Mouse (Mus musculus): ENCODE results near the gene Snx30.

The Snx30 gene

DNA sequence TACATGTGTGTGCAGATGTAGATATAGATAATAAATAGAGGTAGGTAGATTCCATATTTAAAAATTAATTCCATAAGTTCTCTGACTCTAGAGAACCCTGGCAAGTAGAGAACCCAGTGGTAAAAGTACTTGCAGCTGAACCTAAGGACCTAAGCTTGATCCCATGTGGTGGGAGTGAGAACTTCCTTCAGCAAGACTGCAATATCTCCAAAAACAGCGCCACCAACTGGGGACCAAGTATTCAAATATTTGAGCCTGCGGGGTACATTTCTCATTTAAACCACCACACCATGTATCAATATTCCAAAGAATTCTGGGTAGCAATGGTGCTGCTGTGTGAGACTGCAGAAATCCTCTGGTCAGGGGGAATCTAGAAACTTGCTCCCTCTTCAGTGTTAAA is 11.5 kb upstream of the Snx30 start:
- DNase-seq (ENCODE audit: low read depth, low spot score) = no peak

DNA sequence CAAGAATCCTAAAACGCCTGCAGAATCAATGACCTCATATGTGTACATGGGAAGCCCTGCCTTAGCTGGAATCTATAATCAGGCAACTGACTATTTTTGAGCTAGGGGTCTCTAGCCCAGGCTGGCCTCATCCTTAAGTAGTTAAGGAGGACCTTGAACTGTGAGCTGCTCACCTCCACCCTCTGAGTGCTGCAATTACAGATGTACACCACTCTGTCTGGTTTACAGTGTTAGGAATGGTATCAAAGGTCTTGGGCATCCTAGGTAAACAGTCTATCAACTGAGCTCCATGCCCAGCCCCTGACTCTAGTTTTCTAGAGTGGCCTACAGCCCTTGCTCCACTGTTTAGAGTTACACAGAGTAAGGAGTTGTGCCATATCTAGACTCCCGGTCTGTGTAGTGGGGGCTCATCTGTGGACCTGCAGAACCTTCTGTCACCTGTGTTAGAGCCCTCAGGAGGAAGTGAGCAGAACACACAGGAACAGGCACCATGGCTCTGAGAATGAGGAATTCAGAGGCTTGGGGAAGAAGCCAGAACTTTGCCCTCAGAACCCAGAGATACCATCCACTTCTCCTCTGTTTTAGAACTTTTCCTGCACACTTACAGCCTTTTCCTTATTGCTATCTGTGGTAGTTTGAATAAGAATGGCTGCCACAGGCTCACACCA is 9.7 kb upstream of the Snx30 start:
- no peak for DNase-seq (ENCODE audit: low read depth, low spot score)

DNA sequence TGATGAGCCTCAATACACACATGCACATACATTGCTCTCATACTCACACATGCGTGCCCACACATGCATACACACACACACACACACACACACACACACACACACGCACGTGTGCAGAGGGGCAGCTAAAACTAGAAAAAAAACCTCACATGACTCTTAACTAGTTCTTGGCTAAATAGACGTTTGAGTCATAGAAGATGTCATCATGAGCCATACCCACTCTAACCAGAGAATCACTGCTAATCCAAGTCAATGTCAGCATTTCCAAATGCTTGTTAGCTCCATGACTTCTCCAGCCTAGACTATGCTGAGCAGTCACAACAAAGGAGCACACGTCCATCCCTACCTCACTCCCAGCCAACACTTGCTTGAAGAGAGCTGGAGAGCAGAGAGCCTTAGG is 5.5 kb upstream of the Snx30 start:
- DNase-seq (ENCODE audit: low read depth, low spot score) = no peak

DNA sequence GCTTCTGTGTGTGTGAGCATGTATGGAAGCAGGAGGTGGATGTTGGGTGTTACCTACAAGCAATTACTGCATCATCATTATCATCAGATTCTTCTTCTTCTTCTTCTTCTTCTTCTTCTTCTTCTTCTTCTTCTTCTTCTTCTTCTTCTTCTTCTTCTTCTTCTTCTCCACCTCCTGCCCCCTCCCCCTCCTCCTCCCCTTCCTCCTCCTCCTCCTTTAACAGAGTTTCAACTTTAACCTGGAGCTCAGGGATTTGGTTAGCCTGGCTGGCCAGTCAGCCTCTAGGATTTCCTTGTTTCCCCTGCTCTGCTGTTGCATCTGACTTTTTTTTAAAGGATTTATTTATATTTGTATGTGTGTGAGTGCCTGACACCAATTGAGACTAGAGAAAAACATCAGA is 4.2 kb upstream of the Snx30 start, which contains the start of gene Inip:
Inip (minus strand) TSS at position 101 of the 400 bp plus-strand sequence.
- no peak for DNase-seq (ENCODE audit: low read depth, low spot score)

DNA sequence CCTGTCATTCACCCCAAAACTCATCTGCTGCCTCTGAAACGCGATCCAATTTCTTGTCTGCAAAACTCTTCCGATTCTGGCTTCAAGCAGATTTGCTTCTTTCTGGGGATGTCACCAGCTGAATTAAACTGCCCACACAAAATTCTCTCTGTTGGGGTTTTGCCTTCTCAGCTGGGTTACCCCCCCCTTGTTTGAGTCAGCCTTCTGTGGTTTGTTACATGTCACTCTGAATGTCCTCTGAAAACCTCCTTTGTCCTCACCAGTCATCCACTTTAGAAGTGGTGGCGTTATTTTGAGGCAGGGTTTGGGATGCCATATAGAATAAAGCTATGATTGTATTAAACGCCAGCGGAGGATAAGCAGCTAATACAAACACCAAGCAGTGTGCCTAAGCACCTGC is 3.5 kb upstream of the Snx30 start:
- DNase-seq (ENCODE audit: low read depth, low spot score) = no peak

DNA sequence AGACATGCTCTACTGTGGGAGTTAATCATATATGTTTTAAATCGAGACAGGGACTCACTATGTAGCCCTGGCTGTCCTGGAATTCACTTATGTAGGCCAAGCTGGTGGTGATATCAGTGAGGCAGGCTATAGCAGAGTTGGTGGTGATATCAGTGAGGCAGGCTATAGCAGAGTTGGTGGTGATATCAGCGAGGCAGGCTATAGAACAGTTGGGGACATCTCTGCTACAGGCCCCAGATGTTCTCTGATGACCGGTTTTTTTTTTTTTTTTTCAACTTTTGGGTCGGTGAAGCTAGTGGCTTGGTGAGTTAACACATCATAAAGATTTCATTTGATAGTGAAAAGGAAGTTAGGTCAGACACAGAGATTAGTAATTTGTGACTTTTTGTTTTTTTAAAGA is 2.8 kb upstream of the Snx30 start:
- no peak for DNase-seq (ENCODE audit: low read depth, low spot score)

DNA sequence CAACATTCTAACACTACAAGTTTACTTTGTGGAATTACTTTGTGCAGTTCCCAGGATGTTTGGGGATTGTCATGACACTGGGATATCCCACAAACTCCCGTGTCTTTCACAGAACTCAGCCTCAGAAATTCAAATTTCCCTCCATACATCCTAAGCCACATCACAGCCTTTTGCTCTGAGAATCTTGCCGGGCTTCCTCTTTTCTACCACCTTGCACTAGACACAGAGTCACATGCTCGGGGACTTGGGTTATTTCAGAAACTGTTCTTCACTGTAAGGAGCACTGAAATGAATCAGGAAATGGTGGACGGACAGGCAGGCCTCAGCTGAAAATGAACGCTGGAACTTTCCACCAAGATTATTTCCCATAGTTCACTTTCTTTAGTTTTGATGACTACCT is 2.3 kb upstream of the Snx30 start:
- no peak for DNase-seq (ENCODE audit: low read depth, low spot score)

DNA sequence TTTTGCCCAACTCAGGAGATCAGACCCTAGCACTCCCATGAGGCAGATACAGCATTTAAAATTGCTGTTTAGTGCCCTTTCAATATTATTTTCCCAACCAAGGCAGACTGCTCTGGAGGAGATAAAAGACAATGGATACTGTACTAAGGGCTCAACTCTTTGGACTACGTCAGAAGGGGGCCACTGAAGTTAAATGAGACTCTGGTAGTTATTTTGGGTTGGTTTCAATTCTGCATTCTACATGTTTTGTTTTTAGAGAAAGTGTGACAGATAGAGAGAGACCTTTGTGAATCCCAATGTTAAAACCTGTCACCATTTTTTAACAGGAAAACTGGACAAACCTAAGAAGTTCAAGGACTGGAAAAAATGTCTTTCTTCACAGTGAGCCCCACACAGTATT is 886 bp upstream of the Snx30 start:
- DNase-seq (ENCODE audit: low read depth, low spot score) = no peak

DNA sequence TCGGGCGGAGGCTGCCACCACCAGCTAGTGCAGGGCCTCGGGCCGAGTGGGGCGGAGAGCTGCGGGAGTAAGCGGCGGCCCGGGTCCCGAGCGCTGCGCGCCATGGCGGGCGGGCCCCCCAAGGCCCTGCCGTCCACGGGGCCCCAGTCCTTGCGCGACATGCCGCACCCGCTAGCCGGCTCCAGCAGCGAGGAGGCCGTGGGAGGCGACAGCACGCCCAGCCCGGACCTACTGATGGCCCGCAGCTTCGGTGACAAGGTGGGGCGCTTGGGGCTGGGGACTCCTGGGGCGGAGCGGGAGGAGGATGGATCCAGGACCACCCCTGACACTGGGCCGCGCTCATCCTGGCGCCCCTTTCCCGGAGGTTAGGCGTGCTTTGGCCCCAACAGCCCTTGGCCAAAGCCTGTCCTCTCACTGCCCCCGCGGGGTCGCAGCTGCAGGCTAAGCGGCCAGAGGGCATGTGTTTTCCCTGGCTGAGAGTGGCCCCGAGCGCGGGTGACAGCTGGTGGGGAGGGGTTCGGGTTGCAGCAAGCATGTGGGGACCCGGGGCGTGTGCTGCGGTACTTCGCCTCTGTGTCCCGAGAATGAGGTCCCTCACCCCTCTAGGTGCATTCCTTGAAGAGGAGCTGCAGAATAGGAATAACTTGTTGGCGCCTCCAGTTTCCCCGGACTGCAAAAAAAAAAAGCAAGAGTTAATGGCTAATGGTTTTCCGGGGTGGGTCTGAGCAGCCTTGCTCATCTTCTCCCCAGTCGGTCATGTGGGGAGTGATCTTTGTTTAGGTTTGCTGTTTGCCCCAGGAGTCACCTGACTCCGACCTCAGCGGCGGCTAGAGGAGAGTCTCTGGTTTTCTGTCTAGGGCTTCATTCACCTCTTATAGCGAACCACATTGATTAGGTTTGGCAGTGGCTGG is 583 bp downstream of the Snx30 start:
- DNase-seq (ENCODE audit: low read depth, low spot score) = no peak

DNA sequence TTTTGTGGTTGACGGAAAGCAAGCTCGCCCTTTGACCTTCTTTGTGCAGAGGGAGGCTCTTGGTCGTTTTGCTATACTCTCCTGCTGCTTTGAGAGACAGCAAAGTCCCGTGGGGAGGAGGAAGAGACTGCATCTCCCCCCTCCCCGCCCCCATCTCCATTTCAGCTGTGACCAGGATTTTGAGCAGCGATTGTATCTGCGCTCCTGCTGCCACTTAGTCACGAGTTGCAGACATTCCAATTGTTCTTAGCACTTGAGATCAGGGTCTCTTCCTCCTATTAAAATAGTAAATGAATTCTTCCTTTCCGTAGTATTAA is 1.2 kb downstream of the Snx30 start:
- no peak for DNase-seq (ENCODE audit: low read depth, low spot score)

DNA sequence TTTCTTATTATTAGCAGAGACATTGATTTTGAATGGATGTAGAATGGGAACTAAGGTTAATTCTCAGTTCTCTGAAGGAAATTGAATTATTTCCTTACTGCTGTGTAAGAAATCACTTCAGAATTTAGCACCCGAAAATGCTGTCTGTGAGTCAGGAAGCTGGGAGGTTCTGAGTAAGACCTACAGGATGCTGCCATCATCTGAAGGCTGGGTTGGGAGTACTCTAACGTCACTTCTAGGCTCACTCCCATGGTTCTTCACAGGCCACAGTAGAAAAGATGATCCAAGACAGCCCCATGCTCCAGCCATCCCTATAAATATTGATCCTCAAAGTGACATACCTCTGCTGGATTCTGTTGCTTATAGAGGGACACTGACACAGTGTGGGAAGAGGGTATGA is 1.9 kb downstream of the Snx30 start:
- no peak for DNase-seq (ENCODE audit: low read depth, low spot score)

DNA sequence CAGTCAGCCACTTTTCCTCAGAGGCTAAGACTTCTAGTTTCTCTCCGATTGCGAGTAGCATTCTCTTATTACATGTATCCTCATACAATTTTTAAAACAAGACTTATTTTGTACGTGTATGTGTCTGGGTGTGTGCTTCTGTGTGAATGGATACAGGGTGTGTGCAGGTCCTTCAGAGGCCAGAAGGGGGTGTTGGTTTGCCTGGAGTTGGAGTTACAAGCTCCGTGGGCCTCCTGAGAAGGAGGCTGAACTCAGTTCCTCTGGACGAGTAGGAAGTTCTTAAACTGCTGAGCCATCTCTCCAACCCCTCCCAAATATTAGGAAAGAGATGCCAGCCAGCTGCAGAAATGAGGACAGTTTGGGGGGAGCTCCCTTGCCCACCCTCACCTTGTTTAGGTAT is 2.8 kb downstream of the Snx30 start:
- no peak for DNase-seq (ENCODE audit: low read depth, low spot score)

DNA sequence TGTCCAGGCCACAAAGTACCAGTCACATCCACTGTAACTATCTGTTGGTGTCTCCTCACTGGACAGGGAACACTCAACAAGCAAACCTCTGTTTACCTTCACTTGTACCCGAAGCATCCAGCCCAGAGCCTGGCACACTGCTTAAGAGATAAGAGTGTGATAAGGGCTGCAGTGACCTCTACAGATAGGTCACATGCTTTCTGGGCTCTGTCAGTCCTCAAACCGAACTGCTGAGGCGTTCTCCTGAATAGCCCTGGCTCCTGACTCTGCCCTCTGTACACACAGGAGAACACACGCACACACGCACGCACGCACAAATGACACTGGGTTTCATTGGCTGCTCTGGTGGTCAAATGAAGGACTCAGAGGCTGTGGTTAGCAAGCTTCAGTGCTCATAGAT is 8.5 kb downstream of the Snx30 start:
- DNase-seq (ENCODE audit: low read depth, low spot score) = no peak

DNA sequence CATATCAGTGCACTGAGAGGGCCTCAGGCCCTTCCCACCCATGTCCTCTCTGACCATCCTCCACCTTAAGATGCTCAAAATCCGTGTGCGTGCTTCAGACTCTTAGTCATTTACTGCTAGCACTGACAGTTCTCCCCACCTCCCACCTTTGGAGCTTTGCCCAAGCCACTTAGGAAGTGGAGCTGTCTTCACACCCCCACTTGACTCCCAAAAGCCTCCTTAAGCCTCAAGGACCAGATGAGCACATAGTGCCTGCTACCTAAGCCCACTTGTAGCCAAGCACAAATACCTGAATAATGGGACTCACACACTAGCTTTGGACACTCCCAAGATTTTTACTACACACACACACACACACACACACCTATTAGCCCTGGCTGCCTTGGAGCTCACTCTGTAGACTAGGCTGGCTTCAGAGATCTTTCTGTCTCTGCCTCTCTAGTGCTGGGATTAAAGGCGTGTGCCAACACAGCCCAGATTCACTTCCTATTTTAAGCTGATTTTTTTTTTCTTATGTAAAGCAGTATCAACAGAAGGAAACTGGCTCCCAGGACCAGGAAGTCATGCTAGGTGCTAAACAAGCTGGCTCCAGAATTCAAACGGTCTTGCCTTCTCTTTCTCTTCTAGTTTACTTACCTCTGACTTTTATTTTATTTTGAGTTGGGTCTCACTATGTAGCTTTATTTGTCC is 9.6 kb downstream of the Snx30 start:
- no peak for DNase-seq (ENCODE audit: low read depth, low spot score)

DNA sequence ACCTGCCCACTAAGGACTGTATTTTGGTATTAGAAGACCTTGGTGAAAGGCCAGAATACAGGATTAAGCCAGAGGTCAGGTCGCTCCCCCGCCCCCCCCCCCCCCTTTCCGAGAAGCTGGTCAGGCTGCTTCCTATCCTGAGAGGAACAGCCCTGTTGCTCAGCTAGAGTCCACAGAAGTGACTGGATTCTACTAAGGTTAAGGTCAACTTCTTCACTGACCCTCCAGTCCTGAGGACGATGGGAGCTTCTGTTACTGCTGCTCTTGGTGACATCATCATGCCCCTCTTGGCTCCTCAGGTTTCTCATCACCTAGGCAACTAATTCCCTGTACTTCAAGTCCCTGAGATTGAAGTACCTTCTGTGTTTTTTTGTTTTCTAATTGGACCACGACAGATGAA is 10.4 kb downstream of the Snx30 start:
- no peak for DNase-seq (ENCODE audit: low read depth, low spot score)

DNA sequence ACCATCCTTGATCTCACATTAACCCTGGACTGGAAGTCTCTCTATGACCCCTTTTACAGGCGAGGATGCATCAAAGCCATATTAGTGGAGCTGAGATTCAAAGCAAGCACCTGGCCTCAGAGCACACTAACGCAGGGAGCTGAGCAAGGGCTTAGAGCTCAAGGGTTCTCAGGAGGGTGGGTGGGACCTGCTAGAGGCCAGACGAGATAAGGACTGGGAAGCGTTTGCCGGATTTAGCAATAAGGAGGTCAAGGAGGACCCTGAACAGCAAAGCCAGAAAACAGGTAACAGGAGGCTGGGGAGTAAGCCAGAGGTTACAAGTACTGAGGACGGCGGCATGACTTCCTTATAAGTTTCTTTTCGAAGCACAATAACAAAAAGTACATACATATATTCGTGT is 10.8 kb downstream of the Snx30 start:
- no peak for DNase-seq (ENCODE audit: low read depth, low spot score)

DNA sequence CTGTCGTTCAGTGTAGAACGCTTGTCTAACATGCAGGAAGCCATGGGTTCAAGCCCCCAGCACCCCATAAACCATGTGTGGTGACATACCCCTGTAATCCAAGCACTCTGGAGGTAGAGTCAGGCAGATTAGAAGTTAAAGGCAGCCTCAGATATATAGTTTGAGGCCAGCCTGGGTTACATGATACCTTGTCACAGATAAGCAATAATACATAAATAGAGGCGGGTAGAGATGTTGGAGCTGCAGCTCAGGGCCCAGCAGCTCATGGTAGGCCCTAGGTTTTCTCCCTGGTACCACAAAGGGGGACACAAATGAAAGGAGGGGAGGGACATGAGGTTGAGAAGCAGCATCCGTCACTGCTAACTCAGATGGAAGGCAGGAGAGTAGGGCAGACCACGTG is 12.2 kb downstream of the Snx30 start:
- DNase-seq (ENCODE audit: low read depth, low spot score) = no peak

DNA sequence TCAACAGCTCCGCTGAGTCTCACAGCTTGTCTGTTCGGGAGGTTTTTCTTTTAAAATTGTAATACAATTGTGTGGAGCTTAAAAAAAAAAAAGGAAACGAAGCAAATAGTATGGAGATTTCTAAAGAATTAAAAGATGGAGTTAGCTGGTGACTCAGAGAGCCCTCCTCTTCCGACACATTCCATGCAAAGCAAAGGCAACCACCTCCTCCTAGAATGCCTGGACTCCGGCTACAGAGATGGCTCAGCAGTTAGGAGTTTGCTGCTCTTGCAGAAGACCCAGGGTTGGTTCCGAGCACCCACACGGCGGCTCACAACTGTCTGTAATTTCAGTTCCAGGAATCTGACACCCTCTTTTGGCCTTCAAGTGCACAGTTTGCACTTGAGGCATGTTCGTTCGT is 12.9 kb downstream of the Snx30 start:
- no peak for DNase-seq (ENCODE audit: low read depth, low spot score)

DNA sequence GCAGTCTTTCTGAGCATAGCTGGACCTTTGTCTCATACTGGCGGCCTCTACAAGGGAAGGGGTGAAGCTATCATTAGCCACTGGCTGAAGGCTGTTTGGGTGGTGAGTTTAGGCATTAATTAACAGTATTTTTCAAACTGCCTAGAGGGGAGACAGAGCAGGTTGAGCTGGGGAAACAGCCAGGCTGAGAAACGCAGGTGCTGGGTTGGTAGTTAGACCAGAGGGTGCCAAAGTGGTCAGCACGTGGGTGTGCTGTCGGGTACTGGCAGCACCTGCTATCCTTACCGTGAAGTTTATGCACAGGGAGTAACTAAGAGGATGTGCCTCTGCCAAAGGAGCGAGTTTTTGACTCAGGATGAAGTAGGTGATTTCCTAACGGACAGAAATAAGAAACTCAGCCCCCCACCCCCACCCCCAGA is 13.4 kb downstream of the Snx30 start:
- no peak for DNase-seq (ENCODE audit: low read depth, low spot score)

DNA sequence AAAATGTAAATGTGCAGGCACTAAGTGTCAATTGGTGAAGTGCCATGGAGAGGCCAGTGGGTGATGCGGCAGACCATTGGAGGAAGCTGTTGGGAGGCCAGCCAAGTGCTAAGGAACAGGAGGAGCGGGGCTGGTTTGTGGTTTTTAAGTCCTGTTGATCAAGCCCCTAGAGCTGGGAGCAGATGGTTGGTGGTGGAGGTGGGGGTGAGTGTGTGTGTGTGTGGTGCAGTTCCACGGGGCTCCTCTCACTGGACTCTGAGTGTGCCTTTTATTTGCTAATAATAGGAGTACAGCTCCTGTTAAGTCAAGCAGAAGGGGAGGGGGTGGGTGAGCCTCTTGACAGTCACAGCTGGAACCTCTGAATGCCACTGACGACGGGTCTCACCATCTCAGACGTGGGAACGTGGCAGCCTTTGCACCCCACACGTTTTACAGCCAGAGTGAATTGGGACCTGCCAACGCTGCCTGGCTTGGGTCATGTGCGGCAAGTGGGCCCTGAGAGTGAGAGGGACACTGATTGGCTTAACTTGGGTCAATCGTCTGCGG is 13.9 kb downstream of the Snx30 start:
- no peak for DNase-seq (ENCODE audit: low read depth, low spot score)

DNA sequence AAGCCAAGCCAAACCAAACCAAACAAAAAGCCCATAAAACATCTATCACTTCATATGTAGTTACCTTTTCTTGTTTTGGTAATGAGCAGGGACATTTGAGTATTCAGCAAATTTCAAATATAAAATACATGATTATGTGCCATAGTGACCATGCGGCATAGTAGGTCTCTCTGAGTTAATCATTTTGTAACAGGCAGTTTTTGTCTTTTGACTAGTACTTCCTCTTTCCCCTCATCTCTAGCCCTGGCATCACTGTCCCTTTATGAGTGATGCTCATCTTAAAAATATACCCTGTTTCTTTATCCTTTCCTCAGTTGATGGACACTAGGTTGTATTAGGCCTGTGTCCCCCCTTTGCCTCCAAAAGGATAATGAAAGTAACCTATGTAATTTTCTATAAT is 15.9 kb downstream of the Snx30 start:
- no peak for DNase-seq (ENCODE audit: low read depth, low spot score)

DNA sequence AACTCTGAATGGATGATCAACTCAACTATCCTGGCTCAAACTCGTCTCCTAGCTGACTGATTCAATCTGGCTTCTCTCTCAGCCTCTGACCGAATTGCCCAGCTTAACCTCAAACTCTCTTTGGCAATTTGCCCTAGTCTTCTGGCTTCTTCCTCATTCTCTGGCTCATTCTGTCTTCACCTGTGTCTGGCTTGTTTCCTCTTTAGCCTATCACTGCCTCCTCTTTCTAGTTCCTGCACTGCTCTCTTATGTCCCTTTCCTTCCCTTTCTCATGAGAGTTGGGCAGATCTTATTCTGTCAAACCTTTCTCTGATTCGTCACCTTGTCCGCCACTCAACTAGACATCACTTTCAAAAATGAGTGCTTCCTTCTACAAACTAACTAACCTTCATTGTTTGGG is 16.5 kb downstream of the Snx30 start:
- no peak for DNase-seq (ENCODE audit: low read depth, low spot score)

DNA sequence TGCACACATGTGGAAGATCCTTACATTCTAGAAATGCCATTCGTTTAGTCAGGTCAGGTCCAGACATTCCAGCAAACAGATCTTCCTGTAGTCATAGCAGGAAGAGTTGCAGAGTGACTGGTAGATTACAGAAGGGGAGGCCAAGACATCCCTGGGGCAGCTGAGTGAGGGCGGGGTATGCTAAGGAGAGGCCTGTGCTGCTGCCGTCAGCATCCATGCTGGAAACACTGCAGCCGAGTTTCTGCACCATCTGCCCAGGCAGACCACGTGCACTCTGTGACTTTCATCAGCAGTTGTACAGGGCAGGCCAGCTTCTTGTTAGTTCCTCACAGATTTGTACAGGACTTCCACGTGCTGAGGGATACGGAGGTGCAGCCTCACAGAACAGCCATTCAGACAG is 17.8 kb downstream of the Snx30 start:
- no peak for DNase-seq (ENCODE audit: low read depth, low spot score)
